Mouse (Mus musculus) myocyte (in vitro differentiated cells): ENCODE measurements around the gene Nampt. TPM values are rescaled to one million over a fixed set of nuclear protein-coding genes. Genes with fewer than 3 reads are reported as not detected.

Source experiments
- H3K27me3 ChIP-seq: one replicate; pipeline ENCODE4 v1.6.1; 2011; ENCODE audit not compliant: control insufficient read depth, insufficient read depth, insufficient read length
- H3K36me3 ChIP-seq: one replicate; pipeline ENCODE4 v1.6.1; 2011; ENCODE audit not compliant: control insufficient read depth, insufficient read depth
- H3K4me2 ChIP-seq: one replicate; pipeline ENCODE4 v1.6.1; 2011; ENCODE audit warnings: low read depth, control low read depth
- H3K4me3 ChIP-seq: one replicate; pipeline ENCODE4 v1.5.1; 2011; ENCODE audit warnings: mild to moderate bottlenecking, control low read depth, moderate library complexity
- H3K79me2 ChIP-seq: one replicate; pipeline ENCODE4 v1.6.1; 2011; ENCODE audit not compliant: control insufficient read depth, insufficient read depth
- H3ac ChIP-seq: one replicate; pipeline ENCODE4 v1.6.1; 2011; ENCODE audit not compliant: control insufficient read depth, insufficient read length
- CEBPB ChIP-seq: IDR thresholded peaks from 2 replicates; pipeline ENCODE4 v1.6.1; 2011; ENCODE audit warnings: mild to moderate bottlenecking, moderate library complexity; ENCODE audit not compliant: poor library complexity, insufficient read depth, severe bottlenecking
- E2F4 ChIP-seq: IDR thresholded peaks from one replicate; pipeline ENCODE4 v1.6.1; 2011; ENCODE audit warnings: mild to moderate bottlenecking, control low read depth, moderate library complexity; ENCODE audit not compliant: insufficient read depth
- MAX ChIP-seq: IDR thresholded peaks from one replicate; pipeline ENCODE4 v1.6.1; 2011; ENCODE audit warnings: low read depth, mild to moderate bottlenecking, control low read depth
- MYOD1 ChIP-seq, 3 experiments: IDR thresholded peaks; one replicate each; pipeline ENCODE4 v1.6.1; 2011; ENCODE audit warnings: control low read depth in 2 of 3, low read depth in 2 of 3, mild to moderate bottlenecking in 2 of 3, moderate library complexity in 1 of 3; ENCODE audit not compliant: insufficient read length in 2 of 3, control insufficient read depth in 1 of 3
- MYOG ChIP-seq, 3 experiments: IDR thresholded peaks; one replicate each; pipeline ENCODE4 v1.6.1; 2011; ENCODE audit warnings: control low read depth in 2 of 3, low read depth in 2 of 3, mild to moderate bottlenecking in 2 of 3; ENCODE audit not compliant: insufficient read length in 2 of 3, control insufficient read depth in 1 of 3, insufficient read depth in 1 of 3
- POLR2A ChIP-seq: IDR thresholded peaks from one replicate; pipeline ENCODE4 v1.6.1; 2011; ENCODE audit warnings: low read depth, mild to moderate bottlenecking, control low read depth, moderate library complexity; ENCODE audit not compliant: insufficient read length
- POLR2AphosphoS2 ChIP-seq: IDR thresholded peaks from one replicate; pipeline ENCODE4 v1.6.1; 2011; ENCODE audit warnings: low read depth, control low read depth; ENCODE audit not compliant: insufficient read length
- REST ChIP-seq: IDR thresholded peaks from one replicate; pipeline ENCODE4 v1.6.1; 2011; ENCODE audit warnings: mild to moderate bottlenecking, control low read depth, moderate library complexity; ENCODE audit not compliant: insufficient read depth, insufficient read length
- SRF ChIP-seq: IDR thresholded peaks from one replicate; pipeline ENCODE4 v1.6.1; 2011; ENCODE audit warnings: low read depth; ENCODE audit not compliant: control insufficient read depth, insufficient read length
- TCF12 ChIP-seq: IDR thresholded peaks from one replicate; pipeline ENCODE4 v1.6.1; 2011; ENCODE audit warnings: mild to moderate bottlenecking, control low read depth; ENCODE audit not compliant: poor library complexity, insufficient read depth, severe bottlenecking
- TCF3 ChIP-seq: IDR thresholded peaks from one replicate; pipeline ENCODE4 v1.6.1; 2011; ENCODE audit warnings: low read depth, control low read depth; ENCODE audit not compliant: insufficient read length
- USF1 ChIP-seq: IDR thresholded peaks from one replicate; pipeline ENCODE4 v1.6.1; 2011; ENCODE audit warnings: low read depth, mild to moderate bottlenecking, control low read depth, moderate library complexity
- polyA plus RNA-seq: library from polyadenylated mRNA; unstranded; fragments of >200 nt; fragmentation: generic; extraction: Trizol; gene quantifications from one replicate; pipeline ENCODE4 v1.2.1, GENCODE M21; 2012; ENCODE audit warnings: missing spikeins

The Nampt gene
- polyA plus RNA-seq, 1 experiment, result 8.8 TPM

GRCm38 (mm10) chr12:32838954-32839353 is 19.6 kb downstream of the Nampt start:
- H3K79me2 ChIP-seq, result no peaks in the 10 kb centered on the region
- H3K4me3 ChIP-seq, result no peak overlapping the region
- H3K27me3 ChIP-seq, result no peaks in the 10 kb centered on the region
- no peak overlapping the region for H3ac ChIP-seq
- H3K4me2 ChIP-seq, result no peak overlapping the region
- no peak for TF ChIP-seq TCF3
- TF ChIP-seq CEBPB, result no peak
- no peak for TF ChIP-seq POLR2A
- TF ChIP-seq TCF12, result no peak
- TF ChIP-seq REST, result no peak
- no peak for TF ChIP-seq USF1
- no peak for TF ChIP-seq POLR2AphosphoS2
- TF ChIP-seq MYOG (IDR thresholded peaks at IDR 0.05; ENCODE audit: control insufficient read depth in 1 of 3, insufficient read depth in 1 of 3, insufficient read length in 2 of 3, low read depth in 2 of 3), result no peak
- TF ChIP-seq E2F4, result no peak
- no peak for TF ChIP-seq MAX
- TF ChIP-seq SRF, result no peak
- TF ChIP-seq MYOD1 (IDR thresholded peaks at IDR 0.05; ENCODE audit: control insufficient read depth in 1 of 3, insufficient read length in 2 of 3, low read depth in 2 of 3), result no peak
- peaks cover 24% of the 10 kb centered on the region for H3K36me3 ChIP-seq

- Histone ChIP-seq H3K79me2 (no peaks in the 10 kb centered on the region), H3K4me2 (no peak overlapping the region), H3K36me3 (peaks cover 35% of the 10 kb centered on the region), H3K4me3 (no peak overlapping the region), H3K27me3 (no peaks in the 10 kb centered on the region), H3ac (no peak overlapping the region)
- TF ChIP-seq MYOD1 (IDR thresholded peaks at IDR 0.05; ENCODE audit: control insufficient read depth in 1 of 3, insufficient read length in 2 of 3, low read depth in 2 of 3), result no peak
Measured at GRCm38 (mm10) chr12:32841442-32841900, 22.1 kb downstream of the Nampt start.

- Histone ChIP-seq H3K27me3 (no peaks in the 10 kb centered on the region), H3ac (no peak overlapping the region), H3K79me2 (no peaks in the 10 kb centered on the region), H3K4me2 (no peak overlapping the region), H3K36me3 (peaks cover 54% of the 10 kb centered on the region), H3K4me3 (no peak overlapping the region)
- TF ChIP-seq POLR2AphosphoS2 (no peak), MYOD1 (IDR thresholded peaks at IDR 0.05; ENCODE audit: control insufficient read depth in 1 of 3, insufficient read length in 2 of 3, low read depth in 2 of 3) (no peak), SRF (no peak), TCF3 (no peak), TCF12 (no peak), MAX (no peak), REST (no peak), POLR2A (no peak), CEBPB (no peak), MYOG (IDR thresholded peaks at IDR 0.05; ENCODE audit: control insufficient read depth in 1 of 3, insufficient read depth in 1 of 3, insufficient read length in 2 of 3, low read depth in 2 of 3) (no peak)
Measured at GRCm38 (mm10) chr12:32846325-32846724, 27.0 kb downstream of the Nampt start.

GRCm38 (mm10) chr12:32853757-32854156 is 34.4 kb downstream of the Nampt start:
- Histone ChIP-seq H3K4me2 (no peak overlapping the region), H3K79me2 (no peaks in the 10 kb centered on the region), H3K36me3 (peaks cover 29% of the 10 kb centered on the region), H3K27me3 (no peaks in the 10 kb centered on the region), H3K4me3 (no peak overlapping the region), H3ac (no peak overlapping the region)
- TF ChIP-seq TCF12, result no peak
- no peak for TF ChIP-seq E2F4
- no peak for TF ChIP-seq MYOG (IDR thresholded peaks at IDR 0.05; ENCODE audit: control insufficient read depth in 1 of 3, insufficient read depth in 1 of 3, insufficient read length in 2 of 3, low read depth in 2 of 3)
- TF ChIP-seq CEBPB, result no peak
- no peak for TF ChIP-seq SRF
- no peak for TF ChIP-seq USF1
- TF ChIP-seq TCF3, result no peak
- no peak for TF ChIP-seq POLR2A
- no peak for TF ChIP-seq MAX
- TF ChIP-seq REST, result no peak
- no peak for TF ChIP-seq POLR2AphosphoS2
- TF ChIP-seq MYOD1 (IDR thresholded peaks at IDR 0.05; ENCODE audit: control insufficient read depth in 1 of 3, insufficient read length in 2 of 3, low read depth in 2 of 3), result no peak

- TF ChIP-seq MYOG (IDR thresholded peaks at IDR 0.05; ENCODE audit: control insufficient read depth in 1 of 3, insufficient read depth in 1 of 3, insufficient read length in 2 of 3, low read depth in 2 of 3) (no peak), POLR2AphosphoS2 (no peak), MAX (no peak), E2F4 (no peak), TCF12 (no peak), TCF3 (no peak), SRF (no peak), REST (no peak), POLR2A (no peak), CEBPB (no peak), USF1 (no peak), MYOD1 (IDR thresholded peaks at IDR 0.05; ENCODE audit: control insufficient read depth in 1 of 3, insufficient read length in 2 of 3, low read depth in 2 of 3) (no peak)
- no peak overlapping the region for H3K4me2 ChIP-seq
- no peak overlapping the region for H3K4me3 ChIP-seq
- no peaks in the 10 kb centered on the region for H3K79me2 ChIP-seq
- no peak overlapping the region for H3ac ChIP-seq
- no peaks in the 10 kb centered on the region for H3K27me3 ChIP-seq
- peaks cover 21% of the 10 kb centered on the region for H3K36me3 ChIP-seq
Measured at GRCm38 (mm10) chr12:32854866-32855265, 35.5 kb downstream of the Nampt start.
